Mouse (Mus musculus) G1E (cell line): ENCODE measurements at regions not wholly inside any gene's neighbourhood (a gene's known extent, or its start where the extent isn't known, plus 50 kb on each side); places are given as distances from the start of the nearest gene placed in this dataset.

Source experiments
- ATAC-seq: 2 replicates; pipeline ENCODE4 v1.8.0; 2016; ENCODE audit warnings: mild to moderate bottlenecking; ENCODE audit not compliant: insufficient number of reproducible peaks, poor library complexity, low FRiP score, severe bottlenecking; ENCODE audit errors: extremely low read depth
- DNase-seq: peaks from one replicate; pipeline ENCODE4 v3.0.0; 2012; ENCODE audit warnings: low spot score
- H3K27me3 ChIP-seq: 2 replicates; pipeline ENCODE4 v1.6.1; 2012; ENCODE audit warnings: mild to moderate bottlenecking, low read length, inconsistent platforms; ENCODE audit not compliant: insufficient read depth
- H3K36me3 ChIP-seq: replicated peaks from 2 replicates; pipeline ENCODE3; 2012; ENCODE audit warnings: mild to moderate bottlenecking, inconsistent platforms
- H3K4me1 ChIP-seq: 2 replicates; pipeline ENCODE4 v1.6.1; 2012; ENCODE audit warnings: low read depth, low read length, inconsistent platforms, mixed read lengths; ENCODE audit not compliant: insufficient read depth
- H3K4me3 ChIP-seq: 2 replicates; pipeline ENCODE4 v1.5.1; 2012; ENCODE audit warnings: low read depth, mild to moderate bottlenecking, inconsistent platforms, low read length, moderate library complexity, mixed read lengths
- H3K9me3 ChIP-seq: replicated peaks from 2 replicates; pipeline ENCODE4 v1.6.1; 2012; ENCODE audit warnings: inconsistent platforms
- CTCF ChIP-seq: IDR thresholded peaks from 2 replicates; pipeline ENCODE4 v1.5.1; 2012; ENCODE audit warnings: low read depth, low read length, inconsistent platforms, mixed read lengths
- GATA1 ChIP-seq: IDR thresholded peaks from 2 replicates; pipeline ENCODE4 v1.6.1; 2012; ENCODE audit warnings: borderline replicate concordance, low read length, inconsistent platforms, mixed read lengths
- GATA2 ChIP-seq: IDR thresholded peaks from 2 replicates; pipeline ENCODE4 v1.6.1; 2012; ENCODE audit warnings: low read depth, low read length, inconsistent platforms, borderline replicate concordance
- POLR2AphosphoS5 ChIP-seq: IDR thresholded peaks from 2 replicates; pipeline ENCODE4 v1.6.1; 2012; ENCODE audit warnings: low read depth, low read length, inconsistent platforms; ENCODE audit not compliant: insufficient replicate concordance
- TAL1 ChIP-seq: conservative IDR thresholded peaks from 2 replicates; pipeline ENCODE4 v1.6.1; 2012; ENCODE audit warnings: low read depth, low read length, inconsistent platforms, mixed read lengths

DNA sequence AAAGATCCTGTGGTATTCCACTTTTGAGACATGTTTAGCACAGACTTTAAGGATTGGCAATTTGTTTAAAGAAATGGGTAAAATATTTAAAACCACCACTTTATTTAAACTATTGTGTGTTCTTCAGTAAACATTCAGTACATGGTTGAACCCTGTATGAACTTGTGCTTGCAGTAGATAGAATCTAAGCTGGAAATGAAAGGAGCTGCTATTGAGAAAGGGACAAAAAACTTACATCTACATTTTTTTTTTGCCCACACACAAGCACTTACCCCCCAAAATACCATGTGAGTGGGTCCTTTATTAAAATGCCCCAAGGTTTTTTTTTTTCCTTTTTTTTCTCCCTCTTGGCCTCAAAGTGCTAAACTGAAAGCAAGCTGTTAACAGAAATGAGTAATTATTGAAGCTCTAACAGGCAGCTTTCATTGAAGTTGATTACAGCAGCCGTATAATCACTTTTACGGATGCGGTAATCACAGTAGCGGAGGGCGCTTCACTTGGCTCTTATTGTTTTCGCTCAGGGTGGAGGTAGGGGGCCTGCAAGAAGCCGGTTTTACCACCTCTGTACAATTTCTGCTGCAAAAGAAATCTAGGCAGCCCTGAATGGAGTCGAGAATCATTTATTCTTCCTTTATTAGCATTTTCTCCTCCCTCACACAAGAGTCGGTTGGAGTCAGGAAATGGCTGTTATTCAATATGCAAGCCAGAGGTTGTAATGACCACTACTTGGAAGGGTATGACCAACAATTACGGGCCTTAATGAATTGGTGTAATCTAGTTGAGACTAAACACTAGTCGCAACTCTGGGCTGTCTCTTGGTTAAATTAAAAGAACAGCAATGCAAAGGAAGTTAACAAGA, 257.7 kb downstream of the Lmo4 start:
- no peaks in the 10 kb centered on the region for H3K36me3 ChIP-seq
- TF ChIP-seq GATA1 = no peak
- TF ChIP-seq GATA2 = no peak
- TF ChIP-seq CTCF = no peak
- TF ChIP-seq POLR2AphosphoS5 = no peak
- no peak for TF ChIP-seq TAL1
- ATAC-seq (no peak), DNase-seq (no peak)
- no peak overlapping the region for H3K4me3 ChIP-seq
- no peaks in the 10 kb centered on the region for H3K4me1 ChIP-seq
- H3K9me3 ChIP-seq = 0 out of 2 replicates have a peak, but pooled peaks cover 2% of the 10 kb centered on the region
- no peaks in the 10 kb centered on the region for H3K27me3 ChIP-seq

DNA sequence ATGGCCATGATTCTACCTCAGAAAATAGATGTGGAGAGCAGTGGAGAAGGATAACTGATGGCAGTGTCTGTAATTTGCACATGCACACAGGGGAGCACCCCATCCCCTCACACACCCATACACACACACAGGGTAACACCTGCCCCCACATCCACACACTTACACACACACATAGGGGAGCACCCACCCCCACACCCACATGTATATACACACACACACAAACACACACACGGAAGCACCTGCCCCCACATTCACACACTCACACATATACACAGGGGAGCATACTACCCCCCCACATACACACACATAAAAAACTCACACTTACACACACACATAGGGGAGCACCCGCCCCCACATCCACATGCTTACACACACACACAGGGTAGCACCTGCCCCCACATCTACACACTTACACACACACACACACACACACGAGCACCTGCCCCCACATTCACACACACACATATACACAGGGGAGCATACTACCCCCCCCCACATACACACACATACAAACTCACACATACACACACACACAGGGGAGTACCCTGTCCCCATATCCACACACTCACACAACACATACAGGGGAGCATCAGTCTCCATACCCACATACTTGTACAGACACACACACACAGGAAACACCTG, 265.8 kb downstream of the Lmo4 start:
- Histone ChIP-seq H3K36me3 (no peaks in the 10 kb centered on the region), H3K4me3 (no peak overlapping the region), H3K9me3 (peaks cover 10% of the 10 kb centered on the region), H3K27me3 (no peaks in the 10 kb centered on the region), H3K4me1 (no peaks in the 10 kb centered on the region)
- TF ChIP-seq GATA2 (no peak), GATA1 (no peak), CTCF (no peak), POLR2AphosphoS5 (no peak), TAL1 (no peak)
- DNase-seq (no peak), ATAC-seq (no peak)

DNA sequence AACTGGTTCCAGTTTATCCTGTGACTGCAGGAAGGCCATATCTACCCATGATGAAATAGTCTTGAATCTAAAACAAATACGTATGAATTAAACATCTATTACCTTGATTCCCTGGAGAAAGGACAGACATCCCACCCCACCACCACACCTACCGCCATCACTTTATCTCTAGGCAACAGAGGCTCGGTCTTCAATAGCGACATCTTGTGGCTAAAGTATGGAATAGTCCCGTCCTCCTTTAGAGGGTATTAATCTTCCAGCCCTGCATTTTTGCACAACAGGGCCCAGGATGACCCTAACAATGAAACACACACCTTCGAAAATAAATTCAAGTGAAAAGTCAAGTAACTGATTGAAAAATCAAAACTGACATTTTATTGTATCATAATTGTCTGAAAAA, 279.7 kb downstream of the Lmo4 start:
- no peaks in the 10 kb centered on the region for H3K36me3 ChIP-seq
- DNase-seq (no peak), ATAC-seq (no peak)
- H3K27me3 ChIP-seq = no peaks in the 10 kb centered on the region
- TF ChIP-seq TAL1 (no peak), POLR2AphosphoS5 (no peak), CTCF (no peak), GATA2 (no peak), GATA1 (no peak)
- H3K4me1 ChIP-seq = no peaks in the 10 kb centered on the region
- H3K9me3 ChIP-seq = peaks cover 15% of the 10 kb centered on the region
- H3K4me3 ChIP-seq = no peak overlapping the region

DNA sequence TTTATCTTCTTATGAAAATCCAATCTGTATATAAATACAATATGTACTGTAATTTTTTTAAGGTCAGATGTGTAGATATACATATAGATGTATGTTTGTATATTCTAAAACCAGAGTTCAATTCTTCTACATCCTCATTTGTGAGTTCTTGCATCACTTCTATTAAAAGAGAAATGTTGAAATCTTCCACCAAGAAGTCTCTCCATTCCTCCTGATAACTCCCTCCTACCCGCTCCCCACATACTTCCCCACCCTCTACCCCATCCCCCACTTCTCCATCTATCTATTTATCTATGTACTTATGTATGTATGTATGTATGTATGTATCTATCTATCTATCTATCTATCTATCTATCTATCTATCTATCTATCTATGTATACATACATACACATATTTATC, 285.3 kb downstream of the Lmo4 start:
- DNase-seq (no peak), ATAC-seq (no peak)
- TF ChIP-seq CTCF (no peak), GATA2 (no peak), GATA1 (no peak), POLR2AphosphoS5 (no peak), TAL1 (no peak)
- Histone ChIP-seq H3K36me3 (no peaks in the 10 kb centered on the region), H3K27me3 (no peaks in the 10 kb centered on the region), H3K4me3 (no peak overlapping the region), H3K9me3 (peaks cover 6% of the 10 kb centered on the region), H3K4me1 (no peaks in the 10 kb centered on the region)

DNA sequence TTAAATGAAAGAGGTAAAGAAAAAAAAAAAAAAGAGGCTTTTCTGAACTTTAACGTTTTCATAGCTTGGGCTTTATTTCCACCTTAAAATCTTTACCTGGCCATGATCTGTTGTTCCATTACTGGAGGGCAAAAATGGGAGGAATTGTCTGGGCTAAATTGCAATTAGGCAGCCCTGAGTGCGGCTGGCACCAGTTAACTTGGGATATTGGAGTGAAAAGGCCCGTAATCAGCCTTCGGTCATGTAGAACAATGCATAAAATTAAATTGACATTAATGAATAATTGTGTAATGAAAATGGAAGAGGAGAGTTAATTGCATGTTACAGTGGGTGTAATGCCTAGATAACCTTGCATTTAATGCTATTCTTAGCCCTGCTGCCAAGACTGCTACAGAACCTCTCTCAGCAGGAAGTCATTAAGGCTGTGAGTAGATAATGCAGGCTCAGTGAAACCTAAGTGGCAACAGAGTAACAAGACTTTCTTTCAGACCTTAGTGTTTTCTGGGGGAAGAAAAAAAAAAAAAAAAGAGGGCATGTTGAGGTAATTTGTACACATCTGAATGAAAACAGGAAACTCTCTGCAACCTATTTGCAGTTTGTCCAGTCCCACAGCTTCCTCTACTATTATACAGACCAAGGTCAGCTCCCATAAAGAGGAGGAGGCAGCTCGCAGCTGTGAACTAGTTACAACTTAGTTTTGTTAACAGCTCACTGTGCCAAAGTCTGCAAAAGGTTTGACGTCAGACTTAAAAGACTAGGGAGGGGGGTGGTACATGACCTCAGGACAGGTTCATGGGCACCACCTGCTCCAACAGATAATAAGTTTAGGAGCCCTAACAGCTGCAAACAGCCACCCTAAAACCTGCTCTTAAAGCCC, 290.4 kb downstream of the Lmo4 start:
- DNase-seq = no peak
- H3K36me3 ChIP-seq = no peaks in the 10 kb centered on the region
- H3K4me3 ChIP-seq = no peak overlapping the region
- H3K27me3 ChIP-seq = no peaks in the 10 kb centered on the region
- H3K4me1 ChIP-seq = no peaks in the 10 kb centered on the region
- TF ChIP-seq POLR2AphosphoS5 (no peak), GATA2 (no peak), GATA1 (no peak), TAL1 (no peak), CTCF (no peak)
- H3K9me3 ChIP-seq = peaks cover 15% of the 10 kb centered on the region
- ATAC-seq = no peak

DNA sequence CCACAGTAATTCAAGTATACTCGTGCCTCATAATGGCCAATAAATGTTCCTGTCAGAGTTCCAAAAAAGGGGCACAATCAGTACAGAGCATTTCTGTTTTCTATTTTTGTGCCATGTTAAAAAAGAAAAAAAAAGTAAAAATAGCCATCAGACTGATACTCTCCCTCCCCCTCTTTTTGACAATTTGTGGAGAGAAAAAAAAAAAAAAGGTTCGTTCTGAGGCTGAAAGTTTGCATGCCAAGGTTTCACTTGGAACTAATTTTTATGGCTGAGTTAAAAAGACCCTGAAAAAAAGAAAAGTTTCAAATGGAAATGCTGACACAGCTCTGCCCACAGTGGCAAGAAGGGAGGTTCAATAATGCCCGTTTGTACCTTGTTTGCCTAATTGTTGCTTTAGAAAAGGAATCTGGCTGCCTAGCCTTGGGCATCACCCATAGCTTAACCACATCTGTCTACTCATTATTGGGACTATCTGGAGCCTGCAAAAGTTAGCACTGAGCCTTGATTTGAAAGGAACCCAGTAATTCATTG, 291.9 kb downstream of the Lmo4 start:
- DNase-seq (no peak), ATAC-seq (no peak)
- peaks cover 22% of the 10 kb centered on the region for H3K9me3 ChIP-seq
- no peaks in the 10 kb centered on the region for H3K36me3 ChIP-seq
- H3K4me3 ChIP-seq = no peak overlapping the region
- H3K4me1 ChIP-seq = no peaks in the 10 kb centered on the region
- H3K27me3 ChIP-seq = no peaks in the 10 kb centered on the region
- no peak for TF ChIP-seq TAL1
- TF ChIP-seq GATA1 = no peak
- TF ChIP-seq POLR2AphosphoS5 = no peak
- no peak for TF ChIP-seq CTCF
- TF ChIP-seq GATA2 = no peak
